Comparison of ENCODE assay signal across 8 mouse cellular contexts in genomic region chr7:49437901-49438300, GRCm38 (mm10).
A peak's percentile ranks its signal among the peaks of the same experiment; 100 is the strongest.
DNase-seq lines count a peak whose midpoint lies in the region; ATAC-seq and TF ChIP-seq lines count a peak whose summit lies in the region.
"Had no signal": no experiment of that assay in that cellular context is flagged by ENCODE, and none has a peak within 500 bp of the region (broad histone marks: within the 10 kb centered on the region; RNA-seq: fewer than 3 reads in every experiment).

No protein-coding gene starts in this region.

- peak; percentile 84 for DNase-seq in kidney, postnatal 0 days (ENCODE audit: low spot score)
- no peak for DNase-seq in kidney, adult 11 months
- peak; percentile 73 for DNase-seq in embryonic facial prominence, embryonic 10.5 days (ENCODE audit: low spot score)
- DNase-seq in lung, postnatal 4 days = peak; percentile 43 to 76
- DNase-seq in Muller cell, postnatal 12 days (ENCODE audit: inconsistent ontology term) = no peak

- H3K9ac ChIP-seq in kidney, postnatal 0 days (ENCODE audit: low read depth, low read length) = no peak overlapping the region
- H3K9ac ChIP-seq in heart, embryonic 16.5 days (ENCODE audit: low read length) = no peak overlapping the region

- TF ChIP-seq CTCF in kidney, postnatal 0 days (IDR thresholded peaks at IDR 0.05; ENCODE audit: low read depth) = 0 out of 2 replicates have a peak, but pooled peaks have one; percentile 8

- H3K27me3 ChIP-seq in kidney, postnatal 0 days (ENCODE audit: insufficient read depth, low read length) = no peaks in the 10 kb centered on the region
- peaks cover 14% of the 10 kb centered on the region; the same call in 1 of the 2 replicates for H3K27me3 ChIP-seq in embryonic facial prominence, embryonic 10.5 days (replicated peaks; ENCODE audit: low read depth, poor library complexity, severe bottlenecking)
- no peaks in the 10 kb centered on the region for H3K27me3 ChIP-seq in heart, embryonic 16.5 days (ENCODE audit: control insufficient read depth, insufficient read depth, low read length)

- WGBS in kidney, postnatal 0 days = 14% methylated on average over 11 of the region's 11 CpGs
- 16% methylated on average over 11 of the region's 11 CpGs for WGBS in embryonic facial prominence, embryonic 10.5 days
- 17% methylated on average over 11 of the region's 11 CpGs for WGBS in heart, embryonic 16.5 days

- ATAC-seq in kidney, postnatal 0 days (replicated peaks; ENCODE audit: low FRiP score, low read depth) = peak; percentile 40; the same call in 1 of the 2 replicates
- 0 out of 2 replicates have a peak, but pooled peaks have one; percentile 43 for ATAC-seq in heart, embryonic 16.5 days (replicated peaks; ENCODE audit: extremely low read depth, insufficient read depth, low FRiP score)
- no peak for ATAC-seq in inflammation-experienced regulatory T-cells, adult 6 months

- no peak overlapping the region for H3K4me3 ChIP-seq in kidney, postnatal 0 days (replicated peaks; ENCODE audit: low read depth, low read length)
- 0 out of 2 replicates have a peak overlapping the region, but pooled peaks have one; percentile 6 for H3K4me3 ChIP-seq in embryonic facial prominence, embryonic 10.5 days
- no peak overlapping the region for H3K4me3 ChIP-seq in heart, embryonic 16.5 days (ENCODE audit: low read length)
- H3K4me3 ChIP-seq: myocyte had no signal

- H3K9me3 ChIP-seq in kidney, postnatal 0 days (replicated peaks; ENCODE audit: low read length) = no peaks in the 10 kb centered on the region
- H3K9me3 ChIP-seq in embryonic facial prominence, embryonic 10.5 days = no peaks in the 10 kb centered on the region
- no peaks in the 10 kb centered on the region for H3K9me3 ChIP-seq in heart, embryonic 16.5 days (replicated peaks; ENCODE audit: control insufficient read depth, low read length)

- H3K4me1 ChIP-seq in kidney, postnatal 0 days (replicated peaks; ENCODE audit: insufficient read depth, low read length) = no peaks in the 10 kb centered on the region
- peaks cover 36% of the 10 kb centered on the region for H3K4me1 ChIP-seq in embryonic facial prominence, embryonic 10.5 days
- peaks cover 15% of the 10 kb centered on the region for H3K4me1 ChIP-seq in heart, embryonic 16.5 days (ENCODE audit: control insufficient read depth, insufficient read depth, low read length)

- H3K27ac ChIP-seq in kidney, postnatal 0 days = 0 out of 2 replicates have a peak overlapping the region, but pooled peaks have one; percentile 15
- H3K27ac ChIP-seq in embryonic facial prominence, embryonic 10.5 days (replicated peaks) = peak overlapping the region; percentile 71
- H3K27ac ChIP-seq in heart, embryonic 16.5 days (ENCODE audit: low read length) = peak overlapping the region; percentile 41

- H3K4me2 ChIP-seq in kidney, postnatal 0 days (ENCODE audit: low read length) = no peak overlapping the region
- no peak overlapping the region for H3K4me2 ChIP-seq in heart, embryonic 16.5 days (ENCODE audit: low read depth, low read length)

- H3K36me3 ChIP-seq in kidney, postnatal 0 days (ENCODE audit: insufficient read depth, low read length) = no peaks in the 10 kb centered on the region
- H3K36me3 ChIP-seq in embryonic facial prominence, embryonic 10.5 days (replicated peaks) = no peaks in the 10 kb centered on the region
- H3K36me3 ChIP-seq in heart, embryonic 16.5 days (ENCODE audit: control insufficient read depth, insufficient read depth) = no peaks in the 10 kb centered on the region

Comparison
In these comparisons a context has a peak if more than half of its experiments do, and no peak if none do; other contexts are left out.
1. DNase-seq: peak in kidney, postnatal 0 days (single experiment), embryonic facial prominence, embryonic 10.5 days (single experiment) and lung, postnatal 4 days (2 of 2); none in kidney, adult 11 months (single experiment) and Muller cell, postnatal 12 days (single experiment).
2. H3K27ac ChIP-seq: peak in every context shown above with its lines; median percentile 71 in embryonic facial prominence, embryonic 10.5 days; 41 in heart, embryonic 16.5 days; 15 in kidney, postnatal 0 days.